Mouse (Mus musculus) CH12F3 (cell line): ENCODE measurements around the gene Tubal3.

Source experiments
- in situ Hi-C: fragments of 300-500 bp; cut with MboI; formaldehyde crosslinking; loops from 2 replicates; pipeline ENCODE4 v1.14.3; 2020; ENCODE audit warnings: low sequenced_read_pairs

The Tubal3 gene

DNA sequence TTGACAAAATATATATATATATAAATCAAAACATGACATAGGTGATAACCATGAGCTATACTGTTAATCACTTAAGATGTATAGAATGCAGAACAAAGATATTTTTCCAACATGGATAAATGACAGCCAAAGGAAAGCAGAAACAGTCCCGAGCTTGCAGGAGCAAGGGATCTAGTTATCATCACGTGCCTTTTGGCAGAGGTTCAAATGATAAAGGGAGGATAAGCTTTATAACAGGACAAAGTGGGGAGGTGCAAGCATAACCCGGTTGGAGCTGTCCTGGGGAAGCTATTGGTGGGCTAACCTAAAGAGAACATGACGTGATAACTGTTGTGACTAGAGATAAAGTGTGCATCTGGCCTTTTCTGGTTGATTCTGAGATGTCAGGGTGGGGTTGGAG lies 4.6 kb upstream of the Tubal3 start:
- in situ Hi-C loops = no loop called here

DNA sequence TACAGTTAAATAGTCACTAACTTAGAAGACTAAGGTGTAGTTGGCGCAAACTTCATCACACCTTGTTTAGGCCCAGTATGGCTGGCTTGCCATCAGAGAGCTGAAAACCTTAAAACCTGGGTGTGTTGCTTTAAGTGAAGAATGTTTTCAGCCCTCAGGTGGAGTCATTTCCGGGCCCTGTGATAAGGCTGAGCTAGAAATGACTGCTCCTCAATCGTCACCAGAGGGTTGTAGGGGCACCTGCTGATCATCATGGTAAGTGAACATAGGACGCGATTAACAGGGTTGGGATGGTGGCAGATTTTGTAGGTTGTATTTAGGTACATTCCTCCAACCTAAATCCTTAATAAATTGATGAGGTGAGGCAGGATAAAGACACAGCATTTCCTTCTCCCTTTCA lies 6.4 kb downstream of the Tubal3 start:
- in situ Hi-C loops = no loop called here

DNA sequence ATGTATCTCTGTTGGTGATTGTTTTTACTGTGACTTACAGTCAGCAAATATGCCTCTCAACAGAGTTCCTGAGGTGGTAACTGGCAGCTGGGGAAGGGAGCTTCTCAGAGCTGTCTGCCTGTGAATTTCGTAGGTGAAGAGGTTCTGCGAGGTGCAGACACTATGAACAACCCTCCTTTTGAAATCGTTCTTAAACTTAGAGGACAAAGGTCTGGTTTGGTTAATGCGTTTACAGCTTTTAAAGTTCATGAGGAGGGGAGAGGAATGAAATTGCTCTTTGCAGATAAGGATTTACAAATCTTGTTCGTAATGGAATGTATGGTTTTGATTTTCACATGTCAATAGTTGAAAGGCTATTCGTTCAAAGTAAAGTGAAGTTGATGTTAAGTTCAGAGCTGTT lies 7.6 kb downstream of the Tubal3 start:
- in situ Hi-C loops = no loop called here

DNA sequence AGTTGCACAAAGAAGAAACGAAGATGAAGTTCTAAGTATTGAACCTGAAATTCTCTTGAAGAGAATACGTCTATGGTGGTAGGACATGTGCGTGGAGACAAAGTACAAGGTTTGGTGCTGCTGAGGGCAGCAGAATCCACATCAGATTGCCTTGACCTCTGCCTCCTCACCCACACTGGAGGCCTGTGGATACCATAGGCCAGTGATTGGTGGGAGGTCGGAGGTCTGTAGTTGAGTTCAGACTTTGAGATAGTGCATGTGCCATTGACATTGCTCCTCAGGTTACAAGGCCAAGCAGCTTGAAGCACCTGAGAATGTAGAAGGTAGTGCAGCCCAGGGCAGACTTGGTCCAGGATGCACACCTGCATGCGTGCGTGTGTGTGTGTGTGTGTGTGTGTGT lies 8.0 kb downstream of the Tubal3 start:
- in situ Hi-C loops = no loop called here

DNA sequence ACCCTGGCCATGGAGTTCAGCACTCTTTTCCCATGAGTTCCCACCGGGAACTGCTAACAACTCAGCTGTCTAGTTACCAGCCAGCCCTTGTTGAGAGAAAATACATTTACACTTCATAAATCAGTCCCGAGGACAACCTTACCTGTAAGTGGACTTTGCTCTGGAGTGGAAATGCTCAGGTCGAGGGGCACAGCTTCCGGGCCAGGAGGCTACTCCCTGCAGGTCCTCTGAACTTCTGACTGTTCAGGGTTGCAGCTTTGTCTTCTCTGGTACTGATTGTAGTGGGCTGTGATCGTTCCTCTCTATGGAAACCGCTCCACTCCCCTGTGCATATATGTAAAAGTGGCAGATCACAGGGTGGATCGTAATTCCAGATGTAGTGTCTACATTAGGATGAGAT lies 26.6 kb downstream of the Tubal3 start:
- in situ Hi-C loops = no loop called here

DNA sequence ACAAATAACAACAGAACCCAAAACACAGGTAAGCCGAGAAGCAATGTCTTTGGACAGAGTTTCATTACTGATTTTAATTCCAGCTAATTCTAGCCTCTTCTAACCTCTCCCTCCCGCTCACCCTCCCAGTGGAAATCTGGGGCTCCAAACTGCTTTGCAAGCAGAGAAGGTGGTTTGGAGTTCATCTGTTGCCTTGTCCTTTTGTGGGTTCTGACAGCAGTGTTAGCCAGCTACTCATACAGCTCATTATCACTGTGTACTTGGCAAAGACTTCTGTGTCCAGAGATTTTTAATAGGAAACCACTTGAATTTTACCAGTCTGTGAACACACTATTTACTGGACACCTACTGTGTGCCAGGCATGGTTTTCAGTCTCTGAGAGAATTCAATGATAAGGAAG lies 27.2 kb downstream of the Tubal3 start, which contains the start of gene Ucn3:
TSS of gene Ucn3 (minus strand) at position 101 of the 400 bp plus-strand sequence.
- in situ Hi-C loops = no loop called here

DNA sequence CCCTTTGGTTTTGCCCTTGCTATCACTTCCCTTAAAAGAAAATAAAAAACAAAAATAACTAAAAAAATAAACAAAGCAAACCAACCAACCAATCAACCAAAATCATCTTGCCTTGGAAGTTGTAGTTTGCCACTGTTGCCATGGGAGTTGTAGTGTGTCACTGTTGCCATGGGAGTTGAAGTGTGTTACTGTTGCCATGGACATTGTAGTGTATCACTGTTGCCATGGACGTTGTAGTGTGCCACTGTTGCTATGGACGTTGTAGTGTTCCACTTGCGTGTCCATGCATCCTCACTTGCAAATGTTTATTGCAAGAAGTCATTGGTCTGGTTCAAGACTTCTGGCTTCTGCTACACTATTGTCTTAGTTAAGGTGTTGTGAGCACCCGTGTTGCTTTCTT lies 29.2 kb downstream of the Tubal3 start:
- in situ Hi-C loops = no loop called here

DNA sequence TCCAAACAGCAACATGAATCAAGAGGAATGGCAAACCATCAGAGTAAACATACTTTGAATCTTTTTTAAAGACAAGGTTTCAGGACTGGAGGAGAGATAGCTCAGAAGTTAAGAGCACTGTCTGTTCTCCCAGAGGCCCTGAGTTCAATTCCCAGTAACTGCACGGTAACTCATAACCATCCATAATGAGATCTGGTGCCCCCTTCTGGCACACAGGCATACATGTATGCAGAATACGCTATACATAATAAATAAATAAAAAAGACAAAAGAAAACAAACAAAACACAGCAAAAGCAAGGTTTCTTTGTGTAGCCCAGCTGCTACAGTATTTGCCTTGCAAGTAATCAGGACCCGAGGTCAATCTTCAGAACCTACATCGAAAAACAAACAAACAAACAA lies 31.4 kb downstream of the Tubal3 start:
- in situ Hi-C loops = no loop called here

DNA sequence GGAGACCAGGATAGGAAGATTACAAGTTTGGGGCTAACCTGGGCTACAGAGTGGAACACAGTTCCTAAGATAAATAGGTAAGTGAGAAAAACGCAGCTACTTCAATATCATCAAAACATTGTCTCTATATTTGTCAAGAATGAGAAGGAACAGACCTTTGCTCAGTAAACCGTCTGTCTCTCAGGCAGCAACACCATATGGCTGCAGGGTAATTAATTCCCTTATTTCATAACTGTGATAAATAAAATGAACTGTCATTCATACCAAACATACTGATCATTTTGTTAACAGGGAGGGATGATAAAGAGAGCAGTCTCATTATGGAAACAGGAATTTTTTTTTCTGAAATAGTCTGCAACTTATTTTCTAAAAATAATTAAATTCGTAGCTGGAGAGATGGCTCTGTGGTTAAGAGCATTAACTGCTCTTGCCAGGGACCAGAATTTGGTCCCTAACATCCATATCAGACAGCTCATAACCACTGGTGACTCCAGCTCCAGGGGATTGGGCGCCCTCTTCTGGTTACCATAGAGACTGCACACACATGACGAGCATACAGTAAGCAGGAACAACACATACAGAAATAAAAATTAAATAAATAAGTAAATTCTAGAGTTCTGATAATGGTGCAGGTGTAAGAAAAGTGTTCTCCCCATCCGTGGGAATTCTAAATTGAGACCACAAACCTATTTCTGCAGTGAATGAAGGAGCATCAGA lies 33.3 kb downstream of the Tubal3 start:
- in situ Hi-C loops = no loop called here

DNA sequence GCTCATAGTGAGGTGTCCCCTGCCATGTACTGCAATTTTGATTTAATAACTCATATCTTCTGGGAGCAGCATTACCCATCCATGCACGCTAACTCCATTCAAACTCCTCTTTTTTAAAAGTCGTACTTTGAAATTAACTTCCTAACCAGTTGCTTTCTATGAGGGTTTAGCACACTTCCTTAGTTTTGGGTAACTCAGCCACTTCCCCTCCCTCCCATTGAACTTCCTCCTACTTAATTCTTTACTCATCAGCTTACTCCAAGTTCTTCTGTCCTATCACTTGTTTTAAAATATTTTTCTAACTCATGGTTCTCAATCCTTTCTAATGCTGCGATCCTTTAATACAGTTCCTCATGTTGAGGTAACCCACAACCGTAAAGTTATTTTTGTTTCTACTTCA lies 50.8 kb downstream of the Tubal3 start:
- in situ Hi-C loops = no loop called here
